Mouse (Mus musculus): ENCODE data around the gene Uqcc2. TPM values are rescaled to one million over a fixed set of nuclear protein-coding genes. Genes with fewer than 3 reads are reported as not detected.

Uqcc2 gene
- total and polyA plus RNA-seq, 3 experiments = 126 to 240 (median 198) TPM

GRCm38 (mm10) chr17:27139304-27139703 is 5.6 kb upstream of the Uqcc2 start:
- no peak overlapping the region for H3K27ac ChIP-seq (ENCODE audit: insufficient read depth, low read depth)
- no peak overlapping the region for H3K4me3 ChIP-seq (replicated peaks in 1 of 3; ENCODE audit: low read depth in 2 of 3, low read length in 2 of 3, poor library complexity in 1 of 3)
- H3K9me3 ChIP-seq (replicated peaks; ENCODE audit: low read length) = no peaks in the 10 kb centered on the region
- TF ChIP-seq ZKSCAN1 (IDR thresholded peaks at IDR 0.05; ENCODE audit: borderline replicate concordance, low read depth, low read length) (no peak), RAD21 (IDR thresholded peaks at IDR 0.05; ENCODE audit: low read depth, low read length) (no peak), ZNF384 (IDR thresholded peaks at IDR 0.05; ENCODE audit: low read depth, low read length) (no peak), EP300 (IDR thresholded peaks at IDR 0.05; ENCODE audit: low read length) (no peak), RCOR1 (conservative IDR thresholded peaks at IDR 0.05; ENCODE audit: low read depth, low read length) (no peak), GABPA (IDR thresholded peaks at IDR 0.05; ENCODE audit: insufficient replicate concordance, low read depth, low read length) (no peak), HCFC1 (IDR thresholded peaks at IDR 0.05; ENCODE audit: low read depth, low read length) (no peak), NELFE (IDR thresholded peaks at IDR 0.05; ENCODE audit: low read depth, low read length) (no peak), SMC3 (IDR thresholded peaks at IDR 0.05; ENCODE audit: low read depth, low read length) (no peak), ETS1 (conservative IDR thresholded peaks at IDR 0.05; ENCODE audit: low read depth, low read length) (no peak), POLR2A (IDR thresholded peaks at IDR 0.05; ENCODE audit: low read depth, low read length) (no peak)
- no peak for DNase-seq (ENCODE audit: extremely low read depth)
- no peak overlapping the region for H3K9ac ChIP-seq (ENCODE audit: insufficient read depth, low read depth)
- H3K4me1 ChIP-seq (ENCODE audit: control insufficient read depth in 1 of 2, insufficient read depth in 2 of 2) = peaks cover 4 to 9% of the 10 kb centered on the region in 2 experiments
- H3K27me3 ChIP-seq (replicated peaks) = peaks cover 3% of the 10 kb centered on the region
- no peak overlapping the region for H3K4me2 ChIP-seq (ENCODE audit: insufficient read depth, low read depth, poor library complexity, severe bottlenecking)
- in situ Hi-C loops (cut with MboI; ENCODE audit: low pct_ligation_motif_present, low pct_unique_long_range_greater_than_20kb, low sequenced_read_pairs) (loop anchor here (5.0 kb wide), 1 partner anchor 43 kb away; no protein-coding TSS in a partner anchor), dilution Hi-C loops (cut with MboI; ENCODE audit: extremely low pct_ligation_motif_present, extremely low pct_unique_long_range_greater_than_20kb, low sequenced_read_pairs) (no loop called here)
- no peaks in the 10 kb centered on the region for H3K79me2 ChIP-seq (replicated peaks; ENCODE audit: control insufficient read depth, extremely low read depth, insufficient read depth, poor library complexity, severe bottlenecking)
- H3K36me3 ChIP-seq (replicated peaks in 1 of 2; ENCODE audit: control insufficient read depth in 1 of 2, insufficient read depth in 1 of 2, low read length in 1 of 2) = peaks cover 4 to 13% of the 10 kb centered on the region in 2 experiments

GRCm38 (mm10) chr17:27138396-27138795 is 4.7 kb upstream of the Uqcc2 start:
- Histone ChIP-seq H3K27ac (ENCODE audit: insufficient read depth, low read depth) (no peak overlapping the region), H3K27me3 (replicated peaks) (peaks cover 3% of the 10 kb centered on the region), H3K4me2 (ENCODE audit: insufficient read depth, low read depth, poor library complexity, severe bottlenecking) (no peak overlapping the region), H3K4me1 (ENCODE audit: control insufficient read depth in 1 of 2, insufficient read depth in 2 of 2) (peaks cover 5 to 12% of the 10 kb centered on the region in 2 experiments), H3K9ac (ENCODE audit: insufficient read depth, low read depth) (no peak overlapping the region), H3K79me2 (replicated peaks; ENCODE audit: control insufficient read depth, extremely low read depth, insufficient read depth, poor library complexity, severe bottlenecking) (no peaks in the 10 kb centered on the region), H3K36me3 (replicated peaks in 1 of 2; ENCODE audit: control insufficient read depth in 1 of 2, insufficient read depth in 1 of 2, low read length in 1 of 2) (peaks cover 0 to 4% of the 10 kb centered on the region in 2 experiments), H3K4me3 (replicated peaks in 1 of 3; ENCODE audit: low read depth in 2 of 3, low read length in 2 of 3, poor library complexity in 1 of 3) (no peak overlapping the region), H3K9me3 (replicated peaks; ENCODE audit: low read length) (no peaks in the 10 kb centered on the region)
- TF ChIP-seq CHD1 (IDR thresholded peaks at IDR 0.05; ENCODE audit: low read depth, low read length) (no peak), JUND (conservative IDR thresholded peaks at IDR 0.05; ENCODE audit: low read depth, low read length) (no peak)
- in situ Hi-C loops (cut with MboI; ENCODE audit: low pct_ligation_motif_present, low pct_unique_long_range_greater_than_20kb, low sequenced_read_pairs) (loop anchor here (5.0 kb wide), 1 partner anchor 44 kb away; no protein-coding TSS in a partner anchor), dilution Hi-C loops (cut with MboI; ENCODE audit: extremely low pct_ligation_motif_present, extremely low pct_unique_long_range_greater_than_20kb, low sequenced_read_pairs) (no loop called here)
- DNase-seq (ENCODE audit: extremely low read depth) = no peak

GRCm38 (mm10) chr17:27134715-27135114 is 999 bp upstream of the Uqcc2 start:
- dilution Hi-C loops (cut with MboI; ENCODE audit: extremely low pct_ligation_motif_present, extremely low pct_unique_long_range_greater_than_20kb, low sequenced_read_pairs) (no loop called here), in situ Hi-C loops (cut with MboI; ENCODE audit: low pct_ligation_motif_present, low pct_unique_long_range_greater_than_20kb, low sequenced_read_pairs) (loop anchor here (5.0 kb wide), 2 partner anchors 48 to 383 kb away; no protein-coding TSS in a partner anchor)
- peaks cover 5 to 27% of the 10 kb centered on the region in 2 experiments for H3K36me3 ChIP-seq (replicated peaks in 1 of 2; ENCODE audit: control insufficient read depth in 1 of 2, insufficient read depth in 1 of 2, low read length in 1 of 2)
- peaks cover 22 to 40% of the 10 kb centered on the region in 2 experiments for H3K4me1 ChIP-seq (ENCODE audit: control insufficient read depth in 1 of 2, insufficient read depth in 2 of 2)
- no peak overlapping the region for H3K27ac ChIP-seq (ENCODE audit: insufficient read depth, low read depth)
- no peak for DNase-seq (ENCODE audit: extremely low read depth)
- H3K4me3 ChIP-seq (replicated peaks in 1 of 3; ENCODE audit: low read depth in 2 of 3, low read length in 2 of 3, poor library complexity in 1 of 3) = no peak overlapping the region
- no peak overlapping the region for H3K4me2 ChIP-seq (ENCODE audit: insufficient read depth, low read depth, poor library complexity, severe bottlenecking)
- H3K27me3 ChIP-seq (replicated peaks) = peaks cover 3% of the 10 kb centered on the region
- no peaks in the 10 kb centered on the region for H3K9me3 ChIP-seq (replicated peaks; ENCODE audit: low read length)
- no peak for TF ChIP-seq MAFK (IDR thresholded peaks at IDR 0.05; ENCODE audit: insufficient replicate concordance, low read length)
- H3K79me2 ChIP-seq (replicated peaks; ENCODE audit: control insufficient read depth, extremely low read depth, insufficient read depth, poor library complexity, severe bottlenecking) = no peaks in the 10 kb centered on the region
- H3K9ac ChIP-seq (ENCODE audit: insufficient read depth, low read depth) = no peak overlapping the region

Measured in CH12.LX (cell line).